Mouse (Mus musculus): Measurements from ENCODE around the gene Lgals2.
"Not testable (repeated sequence)": the region's sequence is repeated elsewhere in the genome, so short reads cannot be mapped to it uniquely, and the experiment has no call there.

The Lgals2 gene

DNA sequence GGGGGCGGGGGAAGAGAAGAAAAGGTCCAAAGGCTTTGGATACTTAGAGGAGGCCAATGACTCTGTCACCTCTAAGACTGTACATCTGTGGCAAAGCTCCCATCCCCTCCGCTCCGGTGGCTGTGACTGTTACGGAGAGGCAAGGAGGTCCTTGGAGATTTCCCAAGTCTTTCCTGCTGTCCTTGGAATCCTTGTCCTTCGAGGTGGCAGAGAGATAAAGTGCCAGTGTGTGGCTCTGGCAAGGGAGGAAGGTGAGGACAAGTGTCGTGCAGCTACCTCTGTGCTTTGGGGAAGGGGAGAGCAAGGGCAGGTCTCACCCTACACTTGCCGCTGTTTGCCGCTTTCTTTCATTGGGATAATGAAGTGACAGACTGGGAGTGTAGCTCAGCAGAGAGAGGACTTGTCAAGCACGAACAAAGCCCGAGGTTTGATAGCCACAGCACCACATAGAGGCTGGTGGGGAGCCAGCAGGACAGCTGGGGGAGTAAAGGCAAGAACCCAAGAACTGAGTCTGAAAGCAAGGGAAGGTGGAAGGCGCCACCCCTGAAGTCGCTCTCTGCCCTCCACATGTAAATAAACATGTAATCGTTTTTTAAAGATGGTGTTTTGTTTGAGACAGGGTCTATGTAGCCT lies 18.6 kb upstream of the Lgals2 start:
- DNase-seq = no peak

GRCm38 (mm10) chr15:78872021-78872608 lies 16.8 kb upstream of the Lgals2 start:
- no peak for DNase-seq

- peak; percentile 72 for DNase-seq
Observed at GRCm38 (mm10) chr15:78869775-78870174, 14.4 kb upstream of the Lgals2 start.

DNA sequence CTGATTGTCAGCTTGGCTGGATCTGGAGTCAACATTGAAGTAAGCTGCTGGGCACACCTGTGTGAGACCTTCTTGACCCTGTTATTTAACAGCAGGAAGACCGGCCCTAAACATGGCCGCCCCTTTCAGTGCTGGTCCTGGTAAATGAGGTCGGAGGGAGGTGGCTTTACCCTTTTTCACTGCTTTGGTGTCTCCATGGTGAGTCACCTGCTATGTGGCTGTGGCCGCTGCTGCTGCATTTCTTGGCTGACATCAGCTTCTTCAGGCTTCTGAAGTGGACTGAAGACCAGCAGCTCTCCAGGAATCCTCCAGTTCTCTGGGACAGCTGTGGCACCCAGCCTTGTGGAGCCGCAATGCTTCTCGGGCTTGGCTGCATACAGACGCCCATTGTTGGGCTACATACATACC lies 13.5 kb upstream of the Lgals2 start:
- no peak for DNase-seq

GRCm38 (mm10) chr15:78868398-78868797 lies 13.1 kb upstream of the Lgals2 start:
- DNase-seq = peak; percentile 83

DNA sequence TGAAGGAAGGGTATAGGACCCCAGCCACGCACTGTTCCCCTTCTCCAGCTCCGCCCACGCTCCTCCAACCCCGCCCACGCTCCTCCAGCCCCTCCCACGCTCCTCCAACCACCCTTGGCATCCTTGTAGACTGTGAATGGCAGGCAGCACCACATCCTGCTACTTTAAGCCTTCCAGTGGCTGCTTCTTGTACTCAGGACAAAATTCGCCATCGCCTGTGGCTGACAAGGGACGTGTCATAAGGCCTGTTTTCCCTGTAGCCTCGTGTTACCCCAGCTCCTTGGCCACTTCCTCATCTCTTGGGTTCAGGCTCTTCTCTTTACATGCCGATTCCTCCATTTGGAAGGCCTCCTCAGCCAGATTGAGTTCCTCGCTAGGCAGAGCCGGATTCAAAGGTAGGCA lies 8.5 kb upstream of the Lgals2 start:
- peak; percentile 64 for DNase-seq

- no peak for DNase-seq
Observed at GRCm38 (mm10) chr15:78863154-78863553, 7.8 kb upstream of the Lgals2 start.

DNA sequence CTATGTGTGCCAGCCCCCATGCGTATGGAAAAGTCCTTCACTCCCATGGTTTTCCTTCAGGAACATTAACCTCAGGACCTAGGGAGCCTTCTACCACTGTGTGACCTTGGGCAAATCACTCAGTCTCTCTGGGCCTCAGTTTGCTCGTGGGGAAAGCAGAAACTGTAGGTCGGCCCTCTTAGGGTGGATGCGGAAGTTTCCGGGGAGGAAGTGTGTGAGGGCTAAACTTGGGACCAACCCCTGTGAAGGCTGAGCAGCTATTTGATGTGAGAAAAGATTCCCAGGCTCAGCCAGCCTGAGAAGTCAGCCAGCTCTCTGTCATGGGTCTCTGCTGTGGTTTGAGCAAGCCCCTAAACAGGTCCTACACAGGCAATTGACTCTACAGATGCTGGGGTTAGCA lies 7.0 kb upstream of the Lgals2 start:
- DNase-seq = no peak

- peak; percentile 59 for DNase-seq
Observed at GRCm38 (mm10) chr15:78859714-78860113, 4.4 kb upstream of the Lgals2 start.

GRCm38 (mm10) chr15:78859311-78859710 lies 4.0 kb upstream of the Lgals2 start:
- DNase-seq = no peak

DNA sequence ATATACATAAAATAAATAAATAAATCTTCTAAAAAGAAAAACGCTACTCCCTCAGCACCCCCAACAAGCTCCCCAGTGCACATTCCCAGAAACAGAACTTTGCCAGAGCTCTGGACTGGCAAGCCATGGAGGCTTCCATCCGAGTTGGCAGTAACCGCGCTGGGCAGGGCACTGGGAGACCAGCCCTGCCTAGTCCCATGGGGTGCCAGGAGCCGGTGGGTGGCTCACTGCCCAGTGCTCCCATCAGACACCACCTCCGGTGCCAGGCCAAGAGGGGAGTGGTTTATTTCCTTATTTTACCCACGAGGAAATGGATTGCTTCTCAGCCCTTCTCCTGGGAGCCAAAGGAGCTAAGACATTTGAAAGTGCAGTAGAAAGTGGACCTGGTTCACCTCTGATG lies 1.7 kb upstream of the Lgals2 start:
- DNase-seq = peak; percentile 39

DNA sequence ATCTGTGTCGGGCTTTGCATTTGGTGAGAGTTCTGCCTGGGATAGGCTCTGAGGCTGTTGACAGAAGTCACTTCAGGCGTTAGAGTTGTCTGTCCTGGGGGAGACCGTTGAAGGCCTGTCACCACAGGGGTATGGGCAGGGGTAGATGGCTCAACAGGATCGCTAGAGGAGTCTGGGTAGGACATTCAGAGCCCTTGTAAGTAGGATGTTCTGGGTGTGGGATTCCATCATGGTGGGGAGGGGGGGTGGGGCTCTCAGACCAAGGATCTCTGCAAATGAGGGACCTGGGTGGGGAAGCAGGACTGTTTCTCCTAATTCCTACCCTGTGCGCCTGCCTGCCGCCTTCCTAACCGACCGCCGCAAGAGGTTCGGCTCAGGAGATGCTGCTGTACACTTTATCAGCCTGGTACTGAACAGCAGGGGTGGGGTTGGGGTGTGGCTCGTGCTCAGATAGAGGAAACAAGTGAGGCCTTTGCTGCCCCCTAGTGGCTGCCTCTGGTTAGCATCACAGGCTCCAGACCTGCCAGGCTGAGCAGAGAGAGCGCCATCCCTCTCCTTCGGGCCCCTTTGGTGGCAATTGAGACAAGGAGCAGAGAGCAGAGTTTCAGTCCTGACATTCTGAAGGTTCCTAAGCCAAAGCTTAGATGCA lies 3.7 kb downstream of the Lgals2 start:
- DNase-seq = peak; percentile 96

DNA sequence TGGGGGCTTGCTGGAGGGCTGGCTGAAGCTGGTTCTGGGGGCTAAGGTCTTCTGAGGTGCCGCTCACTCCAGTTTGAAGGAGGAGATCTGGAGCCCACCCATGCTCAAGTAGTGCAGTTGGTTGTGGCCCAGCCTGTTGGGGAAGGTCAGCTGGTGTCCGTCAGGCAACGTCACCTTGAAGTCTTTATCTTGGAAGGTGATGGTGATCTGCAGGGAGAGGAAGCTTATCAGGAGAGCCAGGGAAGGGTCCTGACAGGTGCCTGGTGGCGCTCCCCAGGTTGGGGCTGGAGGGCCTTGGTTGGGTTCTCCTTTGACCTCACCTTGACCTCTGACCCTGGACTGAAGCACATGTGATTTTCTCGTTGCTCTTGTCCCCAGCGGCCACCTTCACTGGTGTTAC lies 4.4 kb downstream of the Lgals2 start:
- peak; percentile 44 for DNase-seq

DNA sequence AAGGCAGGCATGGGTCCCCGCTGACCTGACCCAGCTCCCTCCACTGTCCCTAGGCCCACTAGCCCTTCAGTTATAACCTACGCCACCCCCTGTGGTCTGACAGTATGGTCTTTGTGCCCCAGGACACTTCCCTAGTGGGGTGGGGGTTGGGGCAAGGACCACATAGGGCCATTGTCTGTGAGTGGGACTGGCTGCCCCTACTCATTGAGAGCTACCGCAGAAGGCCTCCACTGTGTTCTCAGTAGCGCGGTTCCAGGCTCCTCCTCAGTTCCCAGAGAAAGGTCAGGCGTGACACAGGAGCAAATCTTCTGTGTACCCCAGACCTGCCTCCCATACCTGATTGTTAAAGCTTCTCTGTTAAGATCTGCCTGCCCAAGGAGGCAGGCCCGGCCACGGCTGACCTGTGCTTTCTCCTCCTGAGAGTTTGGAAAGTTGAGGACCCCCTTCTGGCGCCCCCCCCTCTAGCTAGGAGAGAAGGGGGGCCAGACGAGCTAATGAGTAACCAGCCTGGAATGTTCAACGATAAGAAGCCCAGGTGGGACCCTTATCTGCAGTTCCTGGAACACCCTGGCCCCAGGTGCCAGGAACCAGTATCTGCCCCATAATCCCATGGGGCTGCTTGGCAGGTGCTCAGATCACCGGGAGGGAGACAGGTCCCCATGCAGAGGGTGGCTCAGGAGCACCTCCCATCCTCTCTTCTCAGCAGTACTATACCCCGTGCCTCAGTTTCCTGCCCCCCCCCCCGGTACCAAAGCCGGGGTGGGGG lies 5.1 kb downstream of the Lgals2 start:
- peak; percentile 37 for DNase-seq

GRCm38 (mm10) chr15:78849485-78849884 lies 5.8 kb downstream of the Lgals2 start:
- DNase-seq = no peak

- peak; percentile 92 for DNase-seq
Observed at GRCm38 (mm10) chr15:78848467-78848866, 6.9 kb downstream of the Lgals2 start.

DNA sequence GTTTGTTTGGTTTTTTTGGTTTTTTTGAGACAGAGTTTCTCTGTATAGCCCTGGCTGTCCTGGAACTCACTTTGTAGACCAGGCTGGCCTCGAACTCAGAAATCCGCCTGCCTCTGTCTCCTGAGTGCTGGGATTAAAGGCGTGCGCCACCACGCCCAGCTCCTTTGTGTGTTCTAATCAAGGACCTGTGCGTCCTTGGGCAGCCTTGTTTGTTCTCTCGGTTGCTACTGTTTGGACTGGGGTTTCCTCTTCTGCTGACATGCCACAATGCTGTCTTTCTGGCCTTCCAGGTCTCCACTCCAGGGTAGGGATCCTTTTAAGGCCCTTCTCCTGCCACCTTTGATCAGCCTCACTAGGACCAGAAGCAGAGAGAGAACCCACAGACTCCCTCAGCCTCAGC lies 8.5 kb downstream of the Lgals2 start:
- not testable (repeated sequence) for DNase-seq

DNA sequence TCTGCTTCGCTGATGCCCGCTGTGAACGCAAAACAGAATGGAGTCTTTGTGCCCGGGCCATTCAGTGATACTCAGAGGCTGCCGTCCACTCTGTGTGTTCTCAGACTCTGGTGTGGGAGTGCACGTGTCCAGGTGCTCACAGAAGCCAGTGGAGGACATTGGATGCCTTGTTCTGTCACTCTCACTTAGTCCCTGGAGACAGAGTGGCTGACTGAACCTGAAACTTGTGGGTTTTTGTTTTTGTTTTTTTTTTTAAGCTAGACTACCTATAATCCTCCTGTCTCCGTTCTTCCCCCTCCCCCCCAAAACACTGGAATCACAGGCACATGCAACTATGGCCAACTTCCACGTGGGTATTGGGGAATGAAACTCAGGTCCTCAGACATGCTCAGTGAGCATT lies 9.0 kb downstream of the Lgals2 start:
- no peak for DNase-seq

- DNase-seq = peak; percentile 68
Observed at GRCm38 (mm10) chr15:78845867-78846266, 9.5 kb downstream of the Lgals2 start.

DNA sequence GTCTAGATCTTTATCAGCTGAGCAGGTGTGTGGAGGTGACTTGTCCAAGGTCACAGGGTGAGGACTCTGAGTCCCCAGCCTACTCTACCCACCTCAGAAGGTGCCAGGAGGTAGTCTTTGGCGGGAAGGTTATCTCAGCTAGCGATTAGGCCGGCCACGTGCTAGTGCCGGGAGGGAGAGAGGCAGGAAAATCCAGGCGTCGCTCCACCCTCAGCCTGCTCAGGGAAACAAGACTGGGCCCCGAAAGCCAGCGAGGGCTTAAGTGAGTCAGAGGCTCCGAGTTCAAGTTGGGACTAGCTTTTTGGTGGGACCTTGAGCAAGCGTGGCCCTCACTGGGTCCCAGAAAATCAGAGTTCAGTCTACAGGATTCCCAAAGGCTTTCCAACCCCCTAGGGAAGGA lies 10.0 kb downstream of the Lgals2 start:
- DNase-seq = peak; percentile 63

GRCm38 (mm10) chr15:78844791-78845190 lies 10.5 kb downstream of the Lgals2 start:
- DNase-seq = peak; percentile 82

GRCm38 (mm10) chr15:78843581-78844469 lies 11.5 kb downstream of the Lgals2 start:
- peak; percentile 72 for DNase-seq

Data from kidney, postnatal 10 days (tissue).